Mouse (Mus musculus) G1E (cell line): ENCODE measurements around the gene Ubtf. TPM values are rescaled to one million over a fixed set of nuclear protein-coding genes. Genes with fewer than 3 reads are reported as not detected.

Experiments used
- ATAC-seq: 2 replicates; pipeline ENCODE4 v1.8.0; 2016; ENCODE audit warnings: mild to moderate bottlenecking; ENCODE audit not compliant: insufficient number of reproducible peaks, poor library complexity, low FRiP score, severe bottlenecking; ENCODE audit errors: extremely low read depth
- DNase-seq: peaks from one replicate; pipeline ENCODE4 v3.0.0; 2012; ENCODE audit warnings: low spot score
- H3K27me3 ChIP-seq: 2 replicates; pipeline ENCODE4 v1.6.1; 2012; ENCODE audit warnings: mild to moderate bottlenecking, low read length, inconsistent platforms; ENCODE audit not compliant: insufficient read depth
- H3K36me3 ChIP-seq: replicated peaks from 2 replicates; pipeline ENCODE3; 2012; ENCODE audit warnings: mild to moderate bottlenecking, inconsistent platforms
- H3K4me1 ChIP-seq: 2 replicates; pipeline ENCODE4 v1.6.1; 2012; ENCODE audit warnings: low read depth, low read length, inconsistent platforms, mixed read lengths; ENCODE audit not compliant: insufficient read depth
- H3K4me3 ChIP-seq: 2 replicates; pipeline ENCODE4 v1.5.1; 2012; ENCODE audit warnings: low read depth, mild to moderate bottlenecking, inconsistent platforms, low read length, moderate library complexity, mixed read lengths
- H3K9me3 ChIP-seq: replicated peaks from 2 replicates; pipeline ENCODE4 v1.6.1; 2012; ENCODE audit warnings: inconsistent platforms
- CTCF ChIP-seq: IDR thresholded peaks from 2 replicates; pipeline ENCODE4 v1.5.1; 2012; ENCODE audit warnings: low read depth, low read length, inconsistent platforms, mixed read lengths
- GATA1 ChIP-seq: IDR thresholded peaks from 2 replicates; pipeline ENCODE4 v1.6.1; 2012; ENCODE audit warnings: borderline replicate concordance, low read length, inconsistent platforms, mixed read lengths
- GATA2 ChIP-seq: IDR thresholded peaks from 2 replicates; pipeline ENCODE4 v1.6.1; 2012; ENCODE audit warnings: low read depth, low read length, inconsistent platforms, borderline replicate concordance
- POLR2AphosphoS5 ChIP-seq: IDR thresholded peaks from 2 replicates; pipeline ENCODE4 v1.6.1; 2012; ENCODE audit warnings: low read depth, low read length, inconsistent platforms; ENCODE audit not compliant: insufficient replicate concordance
- TAL1 ChIP-seq: conservative IDR thresholded peaks from 2 replicates; pipeline ENCODE4 v1.6.1; 2012; ENCODE audit warnings: low read depth, low read length, inconsistent platforms, mixed read lengths
- polyA plus RNA-seq: library from polyadenylated mRNA; stranded (reverse); fragments of >175 nt; gene quantifications from 2 replicates; pipeline ENCODE4 v1.2.3, GENCODE M21; 2012
- total RNA-seq, 2 experiments: library from RNA; stranded (forward) in 1 of 2; stranded (reverse) in 1 of 2; fragments of 200-1000 nt in 1 of 2; fragments of >200 nt in 1 of 2; fragmentation: Nextera tagmentation in 1 of 2; gene quantifications; 2 replicates each; pipeline ENCODE4 v1.2.3; 2014 to 2017

Gene Ubtf
- total and polyA plus RNA-seq, 3 experiments, result 74.7 to 180 (median 151) TPM

DNA sequence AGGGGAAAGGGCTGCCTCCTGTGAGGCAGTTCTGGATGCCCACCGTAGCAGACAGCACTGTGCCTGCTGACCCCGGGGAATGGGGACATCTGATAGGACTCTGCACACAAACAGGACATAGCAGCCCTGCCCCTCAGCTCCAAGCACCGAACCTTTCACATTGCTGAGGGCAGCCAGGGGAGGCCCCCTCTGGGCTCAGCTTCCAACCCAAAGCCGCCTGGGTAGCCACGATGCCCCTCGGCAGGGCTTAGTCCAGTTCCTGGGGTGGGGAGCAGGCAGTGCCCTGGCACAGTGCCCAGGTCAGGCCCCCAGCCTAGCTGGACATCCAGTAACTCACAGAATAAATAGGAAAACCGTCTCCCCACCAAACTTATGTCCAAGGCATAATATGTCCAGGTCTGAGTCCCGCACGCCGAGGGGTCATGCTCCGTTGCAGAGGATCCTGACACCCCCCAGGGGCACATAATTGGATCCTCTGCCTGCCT is 28.4 kb downstream of the Ubtf start:
- no peaks in the 10 kb centered on the region for H3K9me3 ChIP-seq
- TF ChIP-seq TAL1 (no peak), GATA2 (no peak), GATA1 (no peak), POLR2AphosphoS5 (no peak), CTCF (no peak)
- ATAC-seq (no peak), DNase-seq (no peak)
- H3K36me3 ChIP-seq, result peaks cover 91% of the 10 kb centered on the region
- H3K4me1 ChIP-seq, result peaks cover 66% of the 10 kb centered on the region
- peak overlapping the region; percentile 1; the same call in 1 of the 2 replicates for H3K4me3 ChIP-seq
- no peaks in the 10 kb centered on the region for H3K27me3 ChIP-seq

DNA sequence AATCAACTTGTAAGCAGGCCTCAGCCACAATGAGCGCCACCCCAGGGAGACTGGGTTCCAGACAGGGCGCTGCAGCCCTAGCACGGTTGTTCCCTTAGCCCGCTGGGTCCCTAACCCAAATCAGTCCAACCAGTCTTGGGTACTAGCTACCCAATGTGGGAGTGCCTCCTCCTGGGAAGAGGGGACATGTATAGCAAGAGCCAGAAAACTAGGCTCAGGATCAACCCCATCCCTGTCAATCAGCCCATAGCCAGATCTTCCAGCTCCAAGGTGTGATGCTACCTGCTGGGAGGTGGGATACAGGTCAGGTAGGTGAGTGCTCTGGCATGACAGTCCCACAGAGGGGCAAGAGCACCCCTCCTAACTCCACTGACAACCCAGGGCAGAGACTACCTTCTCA is 29.4 kb downstream of the Ubtf start:
- Histone ChIP-seq H3K4me3 (no peak overlapping the region), H3K27me3 (no peaks in the 10 kb centered on the region), H3K4me1 (peaks cover 66% of the 10 kb centered on the region), H3K36me3 (peaks cover 91% of the 10 kb centered on the region), H3K9me3 (no peaks in the 10 kb centered on the region)
- ATAC-seq, result no peak
- TF ChIP-seq GATA1 (no peak), POLR2AphosphoS5 (no peak), TAL1 (no peak), GATA2 (no peak), CTCF (no peak)
- no peak for DNase-seq

DNA sequence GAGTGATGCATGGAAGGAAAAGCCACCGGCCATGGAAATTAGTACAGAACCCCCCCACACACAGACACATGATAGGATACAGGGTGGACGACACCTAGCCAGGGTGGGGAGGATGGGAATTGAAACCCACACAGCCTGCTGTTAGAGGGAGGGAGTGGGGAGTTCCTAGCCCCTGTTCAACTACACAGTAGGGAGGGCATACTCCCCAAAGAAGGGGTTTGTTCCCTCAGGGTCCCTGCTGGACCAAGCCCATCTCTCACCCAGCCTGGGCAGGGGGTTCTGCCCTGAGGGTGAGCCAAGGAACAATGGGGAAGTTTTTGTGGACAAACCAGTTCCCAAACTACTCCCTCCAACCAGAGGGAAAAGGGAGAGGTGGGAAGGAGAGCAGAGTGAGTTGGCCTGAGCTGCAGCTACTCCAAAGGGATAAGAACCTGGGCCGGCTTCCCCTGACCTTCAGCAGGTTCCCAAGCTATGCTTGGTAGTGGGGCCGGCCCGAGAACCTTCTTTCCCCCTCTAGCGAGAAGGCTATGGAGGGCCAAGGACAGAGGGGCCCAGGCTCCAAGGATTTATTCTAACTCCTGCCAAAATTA is 29.9 kb downstream of the Ubtf start:
- TF ChIP-seq GATA1, result no peak
- no peak for TF ChIP-seq GATA2
- TF ChIP-seq CTCF, result no peak
- no peak for TF ChIP-seq POLR2AphosphoS5
- no peak for TF ChIP-seq TAL1
- H3K9me3 ChIP-seq, result no peaks in the 10 kb centered on the region
- H3K36me3 ChIP-seq, result peaks cover 85% of the 10 kb centered on the region
- peaks cover 61% of the 10 kb centered on the region for H3K4me1 ChIP-seq
- H3K4me3 ChIP-seq, result no peak overlapping the region
- no peak for ATAC-seq
- H3K27me3 ChIP-seq, result no peaks in the 10 kb centered on the region
- DNase-seq, result no peak

DNA sequence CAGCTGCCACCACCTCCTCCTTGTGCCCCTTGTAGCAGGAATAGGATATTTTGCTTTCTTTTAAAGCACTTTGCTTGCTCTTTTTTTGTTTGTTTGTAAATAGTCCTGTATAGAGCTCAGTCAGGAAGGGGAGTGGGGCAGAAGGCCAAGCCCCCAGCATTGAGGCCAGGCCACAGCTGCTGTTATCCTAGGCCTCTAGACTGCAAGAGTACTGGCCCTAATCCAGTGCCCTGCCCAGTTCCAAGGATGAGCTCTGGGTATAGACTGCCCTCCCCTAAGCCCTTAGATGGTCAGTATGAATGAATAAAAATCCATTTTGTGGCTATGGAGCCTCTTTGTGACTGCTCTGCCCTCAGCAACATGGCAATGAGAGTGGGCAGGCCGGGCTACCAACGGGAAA is 30.6 kb downstream of the Ubtf start:
- H3K36me3 ChIP-seq, result peaks cover 78% of the 10 kb centered on the region

DNA sequence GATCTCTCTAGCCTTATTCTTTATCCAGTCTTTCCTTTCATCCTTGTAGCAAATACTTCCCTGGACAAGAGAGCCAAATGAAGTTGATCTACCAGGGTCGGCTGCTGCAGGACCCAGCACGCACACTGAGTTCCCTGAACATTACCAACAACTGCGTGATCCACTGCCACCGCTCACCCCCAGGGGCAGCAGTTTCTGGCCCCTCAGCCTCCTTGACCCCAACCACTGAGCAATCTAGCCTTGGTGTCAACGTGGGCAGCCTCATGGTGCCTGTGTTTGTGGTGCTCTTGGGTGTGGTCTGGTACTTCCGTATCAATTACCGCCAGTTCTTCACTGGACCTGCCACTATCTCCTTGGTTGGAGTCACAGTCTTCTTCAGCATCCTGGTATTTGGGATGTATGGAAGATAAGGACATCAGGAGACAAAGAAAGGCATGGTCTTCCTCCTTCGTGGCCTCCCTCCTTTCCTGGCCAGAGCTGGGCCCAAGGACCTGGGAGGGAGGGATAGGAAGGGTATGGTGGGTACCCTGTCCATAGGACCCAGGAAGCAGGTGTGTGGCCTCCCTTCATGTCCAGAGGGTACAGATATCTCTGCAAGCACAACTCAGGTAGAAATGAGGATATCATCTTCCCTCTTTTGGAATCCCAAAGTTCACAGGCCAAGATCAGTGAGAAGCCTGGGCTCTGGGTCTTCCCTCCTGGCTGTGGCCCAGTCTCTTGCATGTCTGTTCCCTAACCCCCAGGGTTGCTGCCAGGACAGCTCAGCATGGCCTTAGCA is 31.3 kb downstream of the Ubtf start:
- H3K36me3 ChIP-seq, result peaks cover 71% of the 10 kb centered on the region
- peaks cover 58% of the 10 kb centered on the region for H3K4me1 ChIP-seq
- no peak for ATAC-seq

More for the DNA sequence above, 30.6 kb downstream of the Ubtf start:
- no peaks in the 10 kb centered on the region for H3K9me3 ChIP-seq
- H3K4me1 ChIP-seq, result peaks cover 60% of the 10 kb centered on the region
- no peaks in the 10 kb centered on the region for H3K27me3 ChIP-seq
- no peak for ATAC-seq
- no peak for DNase-seq
- no peak overlapping the region for H3K4me3 ChIP-seq
- no peak for TF ChIP-seq POLR2AphosphoS5
- no peak for TF ChIP-seq TAL1
- no peak for TF ChIP-seq GATA1
- TF ChIP-seq GATA2, result no peak
- TF ChIP-seq CTCF, result no peak

DNA sequence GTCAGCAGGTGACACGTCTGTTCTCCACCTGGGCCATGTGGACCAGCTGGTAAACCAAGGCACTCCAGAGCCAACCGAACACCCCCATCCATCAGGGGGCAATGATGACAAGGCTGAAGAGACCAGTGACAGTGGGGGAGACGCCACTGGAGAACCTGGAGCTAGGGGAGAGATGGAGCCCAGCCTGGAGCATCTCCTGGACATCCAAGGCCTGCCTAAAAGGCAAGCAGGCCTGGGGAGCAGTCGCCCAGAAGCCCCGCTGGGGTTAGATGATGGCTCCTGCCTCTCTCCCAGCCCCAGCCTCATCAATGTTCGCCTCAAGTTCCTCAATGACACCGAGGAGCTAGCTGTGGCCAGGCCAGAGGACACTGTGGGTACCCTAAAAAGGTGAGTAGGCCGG is 32.1 kb downstream of the Ubtf start:
- ATAC-seq (no peak), DNase-seq (no peak)
- Histone ChIP-seq H3K27me3 (no peaks in the 10 kb centered on the region), H3K4me1 (peaks cover 58% of the 10 kb centered on the region), H3K4me3 (0 out of 2 replicates have a peak overlapping the region, but pooled peaks have one; percentile 39), H3K9me3 (no peaks in the 10 kb centered on the region), H3K36me3 (peaks cover 64% of the 10 kb centered on the region)
- TF ChIP-seq GATA1, result no peak
- TF ChIP-seq TAL1, result no peak
- no peak for TF ChIP-seq CTCF
- peak; percentile 68; the same call in 1 of the 2 replicates for TF ChIP-seq POLR2AphosphoS5
- TF ChIP-seq GATA2, result no peak

More for the DNA sequence above, 31.3 kb downstream of the Ubtf start:
- no peak for TF ChIP-seq TAL1
- TF ChIP-seq POLR2AphosphoS5, result no peak; the same call in 1 of the 2 replicates
- no peak for TF ChIP-seq CTCF
- no peak for TF ChIP-seq GATA2
- no peak for TF ChIP-seq GATA1
- H3K4me3 ChIP-seq, result no peak overlapping the region
- no peak for DNase-seq
- H3K27me3 ChIP-seq, result no peaks in the 10 kb centered on the region
- H3K9me3 ChIP-seq, result no peaks in the 10 kb centered on the region
